Mouse (Mus musculus): ENCODE results near the gene Atp13a3.
"Not testable (repeated sequence)": the region's sequence is repeated elsewhere in the genome, so short reads cannot be mapped to it uniquely, and the experiment has no call there.

The Atp13a3 gene

DNA sequence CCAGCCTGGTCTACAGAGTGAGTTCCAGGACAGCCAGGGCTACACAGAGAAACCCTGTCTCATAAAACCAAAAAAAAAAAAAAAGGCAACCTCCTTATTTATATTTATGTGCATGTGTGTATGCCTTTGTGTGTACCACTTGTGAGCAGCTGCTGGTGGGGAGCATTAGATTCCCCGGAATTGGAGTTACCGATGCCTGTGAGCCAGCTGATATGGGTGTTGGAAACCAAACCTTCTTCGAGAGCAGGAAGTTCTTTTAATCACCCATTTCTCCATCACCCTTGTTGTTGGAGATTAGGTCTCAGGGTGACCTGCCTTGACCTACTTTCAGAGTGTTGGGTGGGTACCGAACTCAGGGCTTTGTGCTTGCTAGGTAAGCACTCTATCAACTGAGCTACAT, 5.1 kb upstream of the Atp13a3 start:
- no peak for DNase-seq

DNA sequence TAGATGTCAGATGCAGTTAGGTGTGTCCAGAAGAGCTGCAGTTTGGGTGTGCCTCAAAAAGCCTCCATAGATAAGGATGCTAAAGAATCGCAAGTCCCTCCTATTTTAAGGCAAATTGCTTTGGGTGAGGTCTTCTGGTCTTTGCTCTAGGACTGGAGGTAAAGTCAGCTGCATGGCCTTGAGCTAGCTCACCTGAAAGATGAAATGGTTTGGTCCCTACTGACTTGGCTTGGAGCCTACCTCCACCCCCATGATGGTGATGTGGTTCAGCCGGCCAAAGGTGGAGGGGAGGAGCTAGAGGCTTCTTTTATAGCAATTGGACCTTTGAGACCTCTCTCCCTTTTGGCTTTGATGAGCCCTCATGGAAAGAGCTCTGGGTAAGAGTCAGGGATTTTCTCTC, 1.7 kb upstream of the Atp13a3 start:
- no peak for DNase-seq

DNA sequence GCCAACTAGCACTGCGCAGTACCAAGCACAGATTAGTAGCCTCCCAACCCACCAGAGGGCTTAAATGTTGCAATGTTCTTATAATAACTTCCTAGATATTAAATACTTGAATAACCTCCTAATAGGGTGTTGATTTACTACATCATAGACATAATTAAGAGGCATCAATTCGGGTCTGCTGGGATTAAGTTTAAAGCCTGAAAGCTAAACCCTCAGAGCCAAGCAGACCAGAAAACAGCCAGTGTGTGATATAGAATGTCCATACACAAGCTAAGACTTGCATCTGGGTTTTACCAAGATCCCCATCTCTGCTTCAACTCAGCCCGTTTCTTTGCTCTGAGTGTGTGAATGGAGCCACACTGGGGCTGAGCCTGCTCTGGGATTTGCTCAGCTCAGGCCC, 2.2 kb downstream of the Atp13a3 start:
- DNase-seq, result no peak

DNA sequence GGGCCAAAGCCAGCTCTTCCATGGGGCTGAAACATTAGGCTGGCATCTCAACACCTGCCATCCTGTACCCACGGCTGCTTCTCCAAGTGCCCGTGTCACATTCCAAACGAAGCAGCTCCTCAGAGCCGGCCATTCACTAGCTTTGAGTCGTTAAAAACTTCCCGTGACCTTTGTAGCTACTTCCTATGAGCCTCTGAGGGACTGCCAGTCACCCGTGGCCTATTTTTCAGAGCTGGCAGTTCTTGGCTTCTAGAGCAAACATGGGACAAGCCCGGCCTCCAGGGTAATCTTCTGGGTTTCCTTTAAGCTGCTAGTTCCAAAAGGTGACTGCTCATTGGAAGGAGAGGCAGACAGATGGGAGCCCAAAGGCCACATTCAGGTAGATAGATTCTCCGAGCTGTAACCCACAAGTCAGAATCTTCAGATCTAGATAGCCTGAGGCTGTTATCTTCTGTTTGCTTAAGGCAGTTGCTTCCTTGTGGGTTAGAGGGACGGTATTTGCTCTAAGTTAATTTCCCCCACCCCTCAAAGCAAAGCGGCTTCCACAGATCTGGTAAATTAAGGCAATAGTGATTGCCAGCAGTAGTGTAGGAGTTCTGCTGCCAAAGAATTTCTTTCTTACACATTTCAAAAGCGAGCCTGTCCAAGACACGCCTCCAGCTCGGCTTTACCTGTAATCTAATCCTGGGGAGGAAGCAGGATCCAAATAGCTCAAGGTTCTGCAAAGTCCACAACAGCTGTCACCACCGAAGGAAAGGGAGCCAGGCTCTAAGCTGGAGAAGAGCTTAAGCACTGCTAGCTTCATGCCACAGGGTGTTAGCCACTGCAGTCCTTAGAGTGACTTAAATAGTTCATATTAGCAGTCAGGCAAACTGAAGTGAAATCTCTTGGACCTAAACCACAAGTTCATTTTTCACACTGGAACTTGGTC, 8.4 kb downstream of the Atp13a3 start:
- no peak for DNase-seq

DNA sequence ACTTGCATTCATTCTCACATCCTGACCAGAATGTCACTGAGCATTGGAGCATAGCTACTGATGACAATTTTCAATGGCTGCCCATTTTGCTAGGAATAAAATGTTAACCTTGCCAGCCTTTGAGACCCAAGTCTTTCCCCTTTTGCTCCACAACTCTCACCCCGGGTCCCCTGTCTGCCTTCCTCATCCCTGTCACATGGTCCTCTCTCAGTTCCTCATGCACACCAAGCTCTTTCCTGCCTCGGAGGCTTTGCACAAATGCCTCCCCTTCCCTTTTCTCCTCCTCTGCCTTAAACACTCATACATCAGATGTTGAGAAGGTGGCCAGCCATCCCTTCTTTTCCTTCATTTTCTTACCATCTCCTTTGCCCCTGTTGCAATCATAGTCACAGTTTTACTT, 10.6 kb downstream of the Atp13a3 start:
- no peak for DNase-seq

DNA sequence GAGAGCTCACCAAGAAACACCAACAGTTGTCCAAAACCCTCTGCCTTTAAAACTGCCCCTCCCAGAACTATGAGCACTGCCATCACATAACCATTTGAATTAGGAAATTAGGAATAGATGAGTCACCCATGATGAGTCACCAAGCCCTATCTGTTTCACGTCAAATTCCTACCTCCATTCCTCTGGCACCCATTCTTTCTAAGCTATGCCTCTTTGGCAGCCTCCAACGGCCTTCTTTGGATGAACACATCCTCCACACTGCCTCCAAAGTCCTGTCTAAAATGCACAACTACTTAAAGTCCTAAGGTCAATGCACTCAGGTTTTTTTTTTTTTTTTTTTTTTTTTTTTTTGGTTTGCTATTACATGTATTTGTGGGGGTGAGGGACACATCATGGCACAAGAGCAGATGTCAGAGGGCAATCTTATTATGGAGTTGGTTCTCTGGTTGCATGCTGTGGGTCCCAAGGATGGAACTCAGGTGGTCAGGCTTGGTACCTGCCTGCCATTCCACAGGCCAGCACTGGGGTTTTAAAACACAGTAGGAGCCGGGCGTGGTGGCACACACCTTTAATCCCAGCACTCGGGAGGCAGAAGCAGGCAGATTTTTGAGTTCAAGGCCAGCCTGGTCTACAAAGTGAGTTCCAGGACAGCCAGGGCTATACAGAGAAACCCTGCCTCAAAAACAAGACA, 15.0 kb downstream of the Atp13a3 start:
- DNase-seq, result peak; percentile 12

DNA sequence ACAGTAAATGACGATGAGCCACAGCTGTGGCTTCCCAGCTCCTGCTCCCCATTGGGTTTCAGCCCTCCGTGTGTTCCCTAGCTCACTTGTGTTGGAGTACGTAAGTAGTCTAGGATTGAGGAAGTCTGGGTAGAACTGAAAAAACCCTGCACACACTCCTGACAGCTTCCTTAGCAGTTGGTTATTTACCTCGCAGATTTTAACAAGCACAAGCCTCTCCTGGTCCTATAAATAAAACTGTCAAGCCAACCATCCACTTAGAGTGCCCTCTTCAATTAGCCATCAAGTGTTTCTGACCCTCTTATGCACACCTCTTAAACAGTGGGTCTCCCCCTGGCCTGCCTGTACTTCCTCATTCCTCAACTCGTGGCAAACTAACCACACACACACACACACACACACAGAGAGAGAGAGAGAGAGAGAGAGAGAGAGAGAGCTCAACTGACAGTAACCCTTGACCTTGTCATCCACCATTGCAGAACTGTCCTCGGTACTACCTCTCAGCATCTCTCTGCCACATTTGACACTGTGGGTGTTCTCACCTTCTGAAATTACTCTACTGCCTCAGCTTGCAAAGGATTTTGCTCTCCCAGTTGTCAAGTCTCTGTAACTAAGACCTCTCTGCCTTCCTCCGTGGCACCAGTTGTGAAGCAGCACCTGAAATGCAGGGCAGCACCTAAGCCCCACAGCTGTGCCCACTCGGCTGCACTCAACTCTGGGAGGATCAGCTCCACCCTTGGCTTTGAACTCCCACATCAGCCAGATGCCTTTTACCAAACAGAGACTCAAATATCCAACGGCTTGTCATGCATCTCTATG, 15.7 kb downstream of the Atp13a3 start:
- DNase-seq, result no peak

DNA sequence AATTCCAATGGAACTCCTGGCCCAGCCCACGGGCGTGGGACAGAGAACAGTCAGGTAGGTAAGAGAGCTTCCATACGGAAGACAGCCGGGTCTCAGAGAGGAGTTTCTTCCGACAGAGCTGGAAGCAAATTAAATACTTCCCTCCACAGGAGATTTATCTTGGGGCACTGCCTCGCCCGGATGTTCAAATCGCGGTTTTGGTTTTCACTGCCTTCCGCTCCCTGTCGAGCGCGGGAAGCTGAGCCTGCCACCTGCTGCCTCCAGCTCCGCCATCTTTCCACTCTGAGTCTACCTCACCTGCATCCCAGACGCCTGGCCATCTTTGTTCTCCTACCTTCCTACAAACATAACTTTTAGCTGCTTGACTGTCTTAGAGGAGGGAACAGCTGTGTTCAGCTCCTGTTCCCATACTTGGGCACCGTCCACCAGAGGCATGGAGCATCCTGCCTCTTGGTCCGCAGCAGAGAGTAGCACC, 16.5 kb downstream of the Atp13a3 start:
- DNase-seq, result peak; percentile 12

DNA sequence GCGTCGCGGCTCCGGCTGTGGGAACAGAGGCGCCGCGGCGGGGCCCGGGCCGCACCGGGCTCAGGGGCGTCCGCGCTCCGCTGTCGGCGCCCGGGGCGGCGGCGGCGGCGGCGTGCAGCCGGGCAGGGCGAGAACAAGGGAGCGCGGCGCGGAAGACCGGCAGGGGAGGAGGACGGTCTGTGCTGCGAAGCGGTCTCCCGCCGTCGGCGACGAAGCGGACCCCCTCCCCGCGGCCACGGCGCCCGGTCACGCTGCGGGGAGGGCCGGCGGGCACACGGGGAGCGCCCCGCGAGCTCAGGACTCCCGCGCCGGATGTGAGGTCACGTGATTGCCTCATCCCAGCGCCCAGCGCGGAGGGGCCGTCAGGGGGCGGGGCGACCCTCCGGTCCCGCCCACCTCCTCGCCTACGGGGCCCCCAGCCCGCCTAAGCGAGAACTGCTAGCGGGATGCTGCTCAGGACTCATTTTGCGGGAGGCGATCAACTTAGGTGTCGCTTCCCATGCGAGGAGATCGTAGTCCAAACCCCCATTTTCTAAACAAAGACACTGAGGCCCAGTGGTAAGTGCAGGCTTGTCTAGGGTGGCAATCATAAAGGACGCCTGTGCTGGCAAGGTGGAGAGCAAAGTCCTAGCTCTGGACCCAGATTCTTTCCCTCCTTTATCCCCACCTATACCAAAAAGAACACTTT, 17.1 kb downstream of the Atp13a3 start:
- DNase-seq, result peak; percentile 92

DNA sequence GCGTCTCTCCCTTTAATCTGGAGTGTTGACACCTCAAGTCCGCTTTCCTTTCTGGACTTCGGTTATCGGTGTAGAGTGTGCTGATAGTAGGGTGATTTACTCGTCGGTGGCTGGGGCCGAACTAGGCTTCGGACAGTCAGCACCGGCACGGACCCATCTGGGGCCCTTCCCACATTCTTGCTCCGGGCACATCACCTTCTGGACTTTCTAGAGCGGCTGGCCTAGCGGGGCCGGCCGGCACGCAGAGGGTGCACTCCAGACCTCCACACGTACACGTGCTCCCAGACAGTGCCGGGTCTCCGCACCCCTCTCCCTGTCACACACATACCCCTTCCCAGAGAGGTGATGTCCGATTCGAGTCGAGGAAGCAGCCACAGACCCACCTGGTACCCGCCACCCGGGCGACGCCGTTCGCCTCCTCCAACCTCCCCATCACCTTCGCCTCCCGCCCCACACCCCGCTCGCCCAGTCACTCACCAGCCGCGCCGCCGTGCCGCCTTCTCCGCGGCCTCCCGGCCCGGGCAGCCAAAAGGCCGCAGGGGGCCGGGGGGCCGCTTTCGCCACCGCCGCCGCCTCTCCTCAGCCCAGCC, 17.8 kb downstream of the Atp13a3 start:
- peak; percentile 16 for DNase-seq

DNA sequence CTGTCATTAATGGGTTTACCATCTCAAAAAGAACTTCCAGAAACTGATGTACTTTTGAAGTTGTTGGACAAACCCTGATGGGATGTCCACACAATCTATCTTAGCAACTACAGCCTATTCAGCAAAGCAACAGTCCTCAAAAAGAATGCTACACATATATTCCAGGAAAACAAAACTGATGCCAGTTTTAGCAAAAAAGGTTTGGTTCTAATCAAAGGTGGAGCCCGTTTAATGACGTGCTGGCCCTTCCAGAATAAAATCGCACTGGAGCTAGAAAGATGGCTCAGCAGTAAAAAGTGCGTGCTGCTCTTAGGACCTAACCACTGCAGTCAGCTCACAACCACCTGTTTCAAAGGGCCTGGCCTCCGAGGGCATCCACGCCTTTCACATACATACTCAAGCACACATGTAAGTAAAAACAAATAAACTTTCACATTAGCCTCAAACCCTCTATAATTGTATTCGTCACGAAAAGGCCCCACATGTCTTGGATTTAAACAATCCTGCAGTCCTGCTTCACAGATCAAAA, 18.8 kb downstream of the Atp13a3 start:
- no peak for DNase-seq

DNA sequence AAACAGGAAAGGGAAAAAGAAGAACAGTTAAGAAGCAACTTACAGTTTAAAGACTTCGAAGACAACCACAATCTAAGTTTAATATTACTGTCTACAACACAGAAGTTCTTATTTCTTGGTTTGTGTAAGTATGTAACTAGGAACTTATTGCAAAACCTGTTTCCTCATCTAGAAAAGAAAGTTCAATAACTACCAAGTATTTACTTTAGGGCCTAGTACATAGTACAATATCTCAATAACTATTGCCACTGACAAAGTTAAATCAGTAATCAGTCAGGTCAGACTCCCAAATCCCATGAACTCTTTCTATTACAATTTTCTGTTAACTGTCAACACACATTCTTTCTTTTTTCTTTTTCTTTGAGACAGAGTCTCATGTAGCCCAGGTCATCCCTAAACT, 20.2 kb downstream of the Atp13a3 start:
- no peak for DNase-seq

DNA sequence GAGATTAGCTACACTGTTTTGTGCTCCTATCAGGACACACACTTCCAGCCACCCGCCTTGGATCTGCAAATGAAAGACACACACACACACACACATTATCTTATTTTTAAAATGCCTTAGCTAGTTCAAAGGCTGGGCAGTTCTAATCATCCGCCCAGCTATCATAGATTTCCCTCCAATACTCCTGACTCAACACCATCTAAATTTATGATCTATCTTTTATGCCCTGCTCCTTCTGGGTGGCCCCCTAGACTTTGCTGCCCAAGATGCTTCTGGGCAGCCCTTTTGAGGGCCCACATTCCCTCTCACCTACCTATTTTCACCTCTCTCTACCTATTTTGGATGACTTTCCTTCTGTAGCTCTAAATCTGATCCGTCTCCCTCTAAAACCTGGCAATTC, 29.5 kb downstream of the Atp13a3 start:
- DNase-seq, result no peak

DNA sequence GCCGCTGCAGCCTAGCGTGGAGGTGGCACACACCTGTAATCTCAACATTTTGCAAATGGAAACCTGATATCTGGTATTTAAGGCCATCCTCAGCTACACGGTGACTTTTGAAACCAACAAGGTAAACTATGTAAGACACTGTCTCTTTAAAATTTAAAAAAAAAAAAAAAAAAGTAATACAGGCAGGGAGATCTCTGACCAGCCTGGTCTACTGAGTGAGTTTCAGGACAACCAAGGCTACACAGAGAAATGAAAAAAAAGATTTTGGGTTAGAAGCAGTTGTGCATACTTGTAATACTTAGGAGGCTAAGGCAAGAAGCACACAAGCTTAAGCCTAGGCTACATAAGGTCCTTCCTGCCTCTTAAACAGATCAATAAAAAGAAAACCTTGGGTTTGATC, 30.8 kb downstream of the Atp13a3 start:
- no peak for DNase-seq

DNA sequence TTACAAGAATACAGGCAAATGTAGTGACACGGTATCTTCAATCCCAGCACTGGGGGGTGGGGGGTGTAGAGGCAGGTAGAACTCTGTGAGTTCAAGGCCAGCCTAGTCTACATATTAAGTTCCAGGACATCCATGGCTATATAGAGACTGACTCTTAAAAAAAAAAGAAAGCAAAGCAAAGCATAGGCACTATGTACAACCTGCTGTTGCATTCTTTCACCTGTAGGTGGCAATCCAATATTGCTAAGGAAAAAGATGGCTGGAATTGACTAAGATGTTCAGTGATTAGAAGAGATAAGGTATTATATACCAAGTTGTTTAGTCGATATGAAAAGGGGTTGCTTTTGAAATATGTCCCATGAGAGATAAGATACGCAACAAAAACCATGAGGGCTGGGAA, 31.5 kb downstream of the Atp13a3 start:
- peak; percentile 34 for DNase-seq

DNA sequence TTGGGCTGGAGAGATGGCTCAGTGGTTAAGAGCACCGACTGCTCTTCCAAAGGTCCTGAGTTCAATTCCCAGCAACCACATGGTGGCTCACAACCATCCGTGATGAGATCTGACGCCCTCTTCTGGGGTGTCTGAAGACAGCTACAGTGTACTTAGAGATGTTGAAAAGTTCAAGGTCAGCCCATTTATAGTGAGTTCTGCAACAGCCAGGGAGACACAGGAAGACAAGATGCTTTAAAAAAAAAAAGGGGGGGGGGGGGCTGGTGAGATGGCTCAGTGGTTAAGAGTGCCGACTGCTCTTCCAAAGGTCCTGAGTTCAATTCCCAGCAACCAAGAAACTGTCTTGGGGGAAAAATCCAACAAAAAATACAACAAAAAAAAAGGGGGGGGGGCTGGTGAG, 32.5 kb downstream of the Atp13a3 start:
- not testable (repeated sequence) for DNase-seq

DNA sequence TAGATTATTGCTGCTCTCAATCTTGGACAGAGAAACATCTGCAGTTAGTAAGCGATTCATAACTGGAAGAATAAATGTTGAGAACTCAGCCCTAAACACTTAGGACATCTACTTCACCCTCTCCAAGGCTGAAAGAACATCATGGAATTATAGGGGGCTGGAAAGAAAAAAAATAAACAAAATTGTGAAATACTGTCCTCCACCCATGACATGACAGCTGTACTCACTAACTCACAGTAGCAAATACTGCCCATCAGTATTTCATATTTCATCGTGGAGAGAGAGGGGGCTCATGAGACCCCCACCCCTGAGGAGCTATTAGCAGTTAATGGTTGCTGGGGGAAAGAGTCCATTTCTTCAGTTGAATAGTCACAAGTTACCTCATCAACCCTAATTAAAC, 38.4 kb downstream of the Atp13a3 start:
- no peak for DNase-seq

DNA sequence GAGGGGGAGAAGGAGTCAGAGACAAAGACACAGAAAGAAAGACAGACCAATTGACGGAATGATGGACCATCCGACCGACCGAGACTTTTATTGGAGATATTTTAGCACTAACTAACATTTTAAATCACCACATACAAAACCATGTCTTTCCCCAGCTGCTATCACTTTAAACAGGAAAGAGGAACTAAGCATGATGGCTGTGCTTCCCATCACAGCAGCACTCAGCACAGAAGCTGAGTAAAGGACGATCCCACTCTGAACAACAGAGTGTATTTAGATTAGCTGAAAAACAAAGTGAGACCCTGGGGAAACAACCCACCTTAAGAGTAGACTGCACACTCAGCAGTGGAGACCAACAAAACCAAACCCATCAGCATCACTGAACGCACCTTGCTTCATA, 41.2 kb downstream of the Atp13a3 start:
- no peak for DNase-seq

DNA sequence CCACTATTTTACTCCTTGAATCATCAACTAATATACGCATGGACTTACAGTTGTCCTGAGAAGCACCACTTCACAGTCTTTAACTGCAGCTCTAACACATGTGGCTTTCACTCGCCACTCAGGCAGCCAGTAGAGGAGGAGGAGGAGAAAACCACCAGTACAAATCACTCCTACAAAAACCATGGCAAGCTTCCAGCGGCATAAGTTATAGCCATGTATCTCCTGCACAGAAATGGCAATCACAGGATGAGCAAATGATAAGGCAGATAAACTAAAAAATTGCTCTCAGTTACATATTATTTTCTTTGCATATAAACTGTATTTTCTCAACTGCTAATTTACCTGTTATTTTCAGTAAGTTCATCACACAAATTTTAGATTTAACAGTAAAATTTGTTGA, 43.2 kb downstream of the Atp13a3 start:
- DNase-seq, result peak; percentile 13

DNA sequence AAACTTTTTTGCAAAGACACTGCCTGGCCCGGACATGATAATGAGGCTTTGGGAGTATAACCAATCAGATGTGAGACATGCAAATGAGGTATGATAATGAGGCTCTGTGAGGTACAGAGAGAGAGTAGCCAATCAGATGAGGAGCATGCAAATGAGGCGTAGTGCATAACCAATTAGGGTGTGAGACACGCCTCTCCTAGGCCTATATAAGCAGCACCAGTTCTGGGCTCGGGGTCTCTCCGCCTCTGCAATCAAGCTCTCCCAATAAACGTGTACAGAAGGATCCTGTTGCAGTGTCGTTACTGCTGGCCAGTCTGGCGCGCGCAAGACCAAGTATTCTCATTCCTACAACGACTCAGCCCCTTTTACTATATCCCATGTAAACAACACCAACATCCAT, 52.3 kb downstream of the Atp13a3 start:
- not testable (repeated sequence) for DNase-seq

DNA sequence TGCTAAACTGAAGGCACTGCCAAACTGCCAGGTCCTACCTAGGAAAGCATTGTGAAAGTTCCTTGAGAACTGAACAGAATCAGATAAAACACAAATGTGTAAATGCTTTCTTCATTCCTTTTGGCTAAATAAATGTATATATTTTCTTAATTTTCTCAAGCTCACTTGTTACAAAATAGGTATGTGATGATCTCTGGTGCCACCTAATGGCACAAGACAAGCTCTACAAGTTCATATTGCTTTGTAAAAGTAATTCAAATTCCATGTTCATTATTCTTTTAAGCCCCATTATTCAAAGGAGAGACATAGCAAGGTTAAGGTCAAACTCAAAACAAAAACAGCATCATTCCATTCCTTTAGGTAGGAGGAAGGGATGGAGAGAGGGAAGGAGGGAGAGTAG, 91.5 kb downstream of the Atp13a3 start:
- DNase-seq, result no peak

DNA sequence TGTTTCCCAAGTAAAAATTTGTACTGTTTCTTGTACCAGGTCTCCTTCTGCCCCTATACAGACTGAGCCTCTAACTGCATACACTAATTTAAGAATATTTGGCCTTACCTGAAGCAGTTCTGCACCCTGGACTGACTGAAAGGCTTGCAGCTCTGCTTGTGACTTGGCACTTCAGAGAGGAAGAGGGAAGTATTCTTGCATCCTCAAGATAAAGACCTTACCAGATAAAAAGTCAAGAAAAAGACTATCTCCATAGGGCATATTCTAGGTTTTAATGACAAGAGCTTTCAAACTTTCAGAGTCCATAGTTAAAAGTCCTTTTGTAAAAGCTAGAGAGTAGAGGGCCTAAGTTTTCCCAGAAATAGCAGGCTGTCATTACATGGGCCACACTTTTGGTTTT, 95.1 kb downstream of the Atp13a3 start, which contains the start of gene Gp5:
Gene Gp5, minus strand, starts transcription at position 133 of the 400 bp plus-strand sequence.
- DNase-seq, result no peak
